Mouse (Mus musculus): ENCODE results near the gene Khk.

The Khk gene

DNA sequence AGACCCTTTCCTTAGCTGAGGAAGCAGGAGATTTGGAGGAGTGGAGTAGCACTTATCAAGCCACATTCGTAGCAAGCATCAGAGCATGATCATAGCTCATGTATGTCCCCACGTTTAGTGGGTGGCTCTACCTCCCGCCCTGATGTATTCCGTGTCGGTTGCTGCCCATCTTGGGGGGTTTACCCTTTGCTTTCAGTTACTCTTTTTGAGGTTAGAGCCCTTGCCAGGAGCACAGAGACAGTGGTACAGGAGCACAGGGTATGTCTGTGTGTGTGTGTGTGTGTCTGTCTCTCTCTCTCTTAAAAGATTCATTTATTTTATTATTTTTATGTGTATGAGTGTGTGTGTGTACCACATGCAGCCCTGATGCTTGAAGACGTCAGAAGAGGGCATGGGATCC, 1.9 kb downstream of the Khk start:
- TF ChIP-seq NANOG (IDR thresholded peaks at IDR 0.05; ENCODE audit: borderline replicate concordance, low read length), result no peak
- no peak for TF ChIP-seq POU5F1 (IDR thresholded peaks at IDR 0.05; ENCODE audit: borderline replicate concordance, low read length)
- TF ChIP-seq CTCF (conservative IDR thresholded peaks at IDR 0.05; ENCODE audit: low read length), result no peak
- H3K27me3 ChIP-seq (ENCODE audit: insufficient read depth, low read length), result peaks cover 61% of the 10 kb centered on the region
- H3K36me3 ChIP-seq (ENCODE audit: insufficient read depth, low read length), result no peaks in the 10 kb centered on the region
- no peaks in the 10 kb centered on the region for H3K9me3 ChIP-seq (ENCODE audit: low read length)
- H3K4me1 ChIP-seq (replicated peaks; ENCODE audit: low read depth, low read length), result peaks cover 75% of the 10 kb centered on the region
- no peak overlapping the region for H3K4me3 ChIP-seq (replicated peaks; ENCODE audit: low read length)

DNA sequence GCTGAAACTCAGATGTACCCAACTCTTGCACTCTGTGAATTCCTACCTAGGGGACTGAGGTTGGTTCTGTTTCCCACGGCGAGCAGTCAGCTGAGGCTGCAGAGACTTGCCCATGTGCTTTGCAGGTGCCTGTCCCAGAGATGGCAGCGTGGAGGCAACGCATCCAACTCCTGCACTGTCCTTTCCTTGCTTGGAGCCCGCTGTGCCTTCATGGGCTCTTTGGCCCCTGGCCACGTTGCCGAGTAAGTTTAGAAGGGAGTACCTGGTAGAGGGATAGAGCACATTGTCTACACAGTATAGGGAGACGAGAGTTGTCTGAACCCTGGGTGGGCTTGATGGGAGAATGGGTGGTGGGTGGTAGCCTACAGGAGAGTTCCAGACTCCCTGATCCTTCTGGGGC, 3.4 kb downstream of the Khk start:
- H3K4me1 ChIP-seq (replicated peaks; ENCODE audit: low read depth, low read length), result peaks cover 67% of the 10 kb centered on the region
- H3K4me3 ChIP-seq (replicated peaks; ENCODE audit: low read length), result no peak overlapping the region
- no peaks in the 10 kb centered on the region for H3K36me3 ChIP-seq (ENCODE audit: insufficient read depth, low read length)
- no peaks in the 10 kb centered on the region for H3K9me3 ChIP-seq (ENCODE audit: low read length)
- peaks cover 60% of the 10 kb centered on the region for H3K27me3 ChIP-seq (ENCODE audit: insufficient read depth, low read length)
- no peak for TF ChIP-seq POU5F1 (IDR thresholded peaks at IDR 0.05; ENCODE audit: borderline replicate concordance, low read length)
- TF ChIP-seq NANOG (IDR thresholded peaks at IDR 0.05; ENCODE audit: borderline replicate concordance, low read length), result no peak
- TF ChIP-seq CTCF (conservative IDR thresholded peaks at IDR 0.05; ENCODE audit: low read length), result no peak

DNA sequence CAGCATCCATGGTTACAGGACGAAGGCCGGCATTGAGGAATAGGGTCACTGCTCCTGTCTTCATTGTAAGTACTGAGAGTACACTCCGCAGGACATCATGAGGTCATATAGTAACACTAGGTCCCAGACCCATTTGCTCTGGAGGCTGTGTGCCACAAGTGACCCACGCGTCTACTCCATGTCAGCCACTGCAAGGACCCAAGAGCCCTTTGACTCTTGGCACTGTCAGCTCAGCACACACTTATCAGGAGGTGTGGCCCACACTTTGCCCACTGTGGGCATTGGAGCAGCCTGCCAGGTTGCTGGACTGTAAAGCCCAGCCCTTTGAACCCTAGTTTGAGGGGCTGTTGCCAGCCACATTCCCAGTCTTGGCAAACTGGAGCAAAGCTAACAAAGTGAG, 4.0 kb downstream of the Khk start:
- Histone ChIP-seq H3K4me3 (replicated peaks; ENCODE audit: low read length) (no peak overlapping the region), H3K27me3 (ENCODE audit: insufficient read depth, low read length) (peaks cover 54% of the 10 kb centered on the region), H3K4me1 (replicated peaks; ENCODE audit: low read depth, low read length) (peaks cover 63% of the 10 kb centered on the region), H3K9me3 (ENCODE audit: low read length) (no peaks in the 10 kb centered on the region), H3K36me3 (ENCODE audit: insufficient read depth, low read length) (no peaks in the 10 kb centered on the region)
- TF ChIP-seq NANOG (IDR thresholded peaks at IDR 0.05; ENCODE audit: borderline replicate concordance, low read length), result no peak
- TF ChIP-seq CTCF (conservative IDR thresholded peaks at IDR 0.05; ENCODE audit: low read length), result no peak
- no peak for TF ChIP-seq POU5F1 (IDR thresholded peaks at IDR 0.05; ENCODE audit: borderline replicate concordance, low read length)

DNA sequence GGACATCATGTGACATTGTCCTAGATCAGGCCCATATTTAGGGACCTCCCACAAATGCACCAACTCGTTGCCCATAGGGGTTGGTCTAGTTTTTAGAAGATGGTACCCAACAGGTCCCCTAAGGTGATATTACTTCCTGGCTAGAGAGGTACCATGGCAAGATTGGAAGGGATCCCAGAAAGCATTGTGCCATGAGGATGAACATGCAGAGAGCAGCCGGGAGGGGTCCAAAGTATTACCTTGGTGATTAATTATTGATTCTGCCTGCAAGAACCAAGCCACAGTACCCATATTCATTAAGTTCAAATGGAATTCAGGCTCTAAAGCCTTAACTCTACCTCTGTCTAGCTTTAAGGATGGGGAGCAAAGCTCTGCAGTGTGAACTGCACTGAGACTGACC, 4.8 kb downstream of the Khk start:
- H3K9me3 ChIP-seq (ENCODE audit: low read length), result no peaks in the 10 kb centered on the region
- H3K27me3 ChIP-seq (ENCODE audit: insufficient read depth, low read length), result peaks cover 45% of the 10 kb centered on the region
- peak overlapping the region; percentile 51 for H3K4me3 ChIP-seq (replicated peaks; ENCODE audit: low read length)
- H3K36me3 ChIP-seq (ENCODE audit: insufficient read depth, low read length), result no peaks in the 10 kb centered on the region
- H3K4me1 ChIP-seq (replicated peaks; ENCODE audit: low read depth, low read length), result peaks cover 62% of the 10 kb centered on the region
- TF ChIP-seq CTCF (conservative IDR thresholded peaks at IDR 0.05; ENCODE audit: low read length) (no peak), POU5F1 (IDR thresholded peaks at IDR 0.05; ENCODE audit: borderline replicate concordance, low read length) (no peak), NANOG (IDR thresholded peaks at IDR 0.05; ENCODE audit: borderline replicate concordance, low read length) (no peak)

DNA sequence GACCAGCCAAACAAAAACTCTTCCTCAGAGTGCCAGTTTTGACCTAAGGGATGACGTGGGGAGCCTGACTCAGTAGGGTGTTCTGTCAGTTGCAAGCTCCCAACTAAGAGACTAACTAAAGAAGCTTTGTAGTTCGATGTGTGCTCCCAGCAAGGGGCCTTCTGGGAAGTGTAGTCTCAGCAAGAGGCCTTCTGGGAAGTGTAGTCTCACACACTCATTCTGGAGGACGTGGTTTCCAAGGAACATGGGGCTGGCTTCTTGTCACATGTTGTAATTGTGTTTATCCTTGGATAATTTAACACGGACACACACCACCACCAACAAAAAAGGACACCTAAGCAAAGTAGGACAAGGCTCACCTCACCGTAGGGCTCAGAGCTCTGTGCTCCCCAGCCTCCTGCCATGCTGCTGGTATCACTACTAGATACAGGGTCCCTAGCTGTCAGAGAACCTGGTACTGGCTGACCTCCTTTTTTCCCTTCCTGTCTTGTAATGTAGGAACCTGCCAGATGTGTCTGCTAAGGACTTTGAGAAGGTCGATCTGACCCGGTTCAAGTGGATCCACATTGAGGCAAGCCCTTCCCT, 6.8 kb downstream of the Khk start:
- no peaks in the 10 kb centered on the region for H3K9me3 ChIP-seq (ENCODE audit: low read length)
- no peak overlapping the region for H3K4me3 ChIP-seq (replicated peaks; ENCODE audit: low read length)
- peaks cover 47% of the 10 kb centered on the region for H3K4me1 ChIP-seq (replicated peaks; ENCODE audit: low read depth, low read length)
- H3K27me3 ChIP-seq (ENCODE audit: insufficient read depth, low read length), result peaks cover 37% of the 10 kb centered on the region
- TF ChIP-seq CTCF (conservative IDR thresholded peaks at IDR 0.05; ENCODE audit: low read length), result no peak
- TF ChIP-seq POU5F1 (IDR thresholded peaks at IDR 0.05; ENCODE audit: borderline replicate concordance, low read length), result no peak
- no peak for TF ChIP-seq NANOG (IDR thresholded peaks at IDR 0.05; ENCODE audit: borderline replicate concordance, low read length)
- no peaks in the 10 kb centered on the region for H3K36me3 ChIP-seq (ENCODE audit: insufficient read depth, low read length)

GRCm38 (mm10) chr5:30930121-30930520, 8.9 kb downstream of the Khk start:
- peaks cover 17% of the 10 kb centered on the region for H3K27me3 ChIP-seq (ENCODE audit: insufficient read depth, low read length)
- H3K4me1 ChIP-seq (replicated peaks; ENCODE audit: low read depth, low read length), result peaks cover 37% of the 10 kb centered on the region
- H3K36me3 ChIP-seq (ENCODE audit: insufficient read depth, low read length), result no peaks in the 10 kb centered on the region
- no peak for TF ChIP-seq POU5F1 (IDR thresholded peaks at IDR 0.05; ENCODE audit: borderline replicate concordance, low read length)
- peak; percentile 56 for TF ChIP-seq CTCF (conservative IDR thresholded peaks at IDR 0.05; ENCODE audit: low read length)
- H3K9me3 ChIP-seq (ENCODE audit: low read length), result no peaks in the 10 kb centered on the region
- no peak overlapping the region for H3K4me3 ChIP-seq (replicated peaks; ENCODE audit: low read length)

DNA sequence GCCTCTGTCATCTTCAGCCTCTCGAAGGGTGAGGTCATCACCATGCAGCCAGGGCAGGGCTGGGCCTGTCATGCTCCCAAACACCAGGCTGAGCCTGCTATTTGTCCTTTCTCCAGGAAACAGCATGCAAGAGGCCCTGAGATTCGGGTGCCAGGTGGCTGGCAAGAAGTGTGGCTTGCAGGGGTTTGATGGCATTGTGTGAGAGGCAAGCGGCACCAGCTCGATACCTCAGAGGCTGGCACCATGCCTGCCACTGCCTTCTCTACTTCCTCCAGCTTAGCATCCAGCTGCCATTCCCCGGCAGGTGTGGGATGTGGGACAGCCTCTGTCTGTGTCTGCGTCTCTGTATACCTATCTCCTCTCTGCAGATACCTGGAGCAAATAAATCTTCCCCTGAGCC, 9.6 kb downstream of the Khk start:
- Histone ChIP-seq H3K4me1 (replicated peaks; ENCODE audit: low read depth, low read length) (peaks cover 37% of the 10 kb centered on the region), H3K9me3 (ENCODE audit: low read length) (no peaks in the 10 kb centered on the region), H3K27me3 (ENCODE audit: insufficient read depth, low read length) (peaks cover 10% of the 10 kb centered on the region), H3K4me3 (replicated peaks; ENCODE audit: low read length) (no peak overlapping the region), H3K36me3 (ENCODE audit: insufficient read depth, low read length) (no peaks in the 10 kb centered on the region)
- TF ChIP-seq POU5F1 (IDR thresholded peaks at IDR 0.05; ENCODE audit: borderline replicate concordance, low read length) (no peak), NANOG (IDR thresholded peaks at IDR 0.05; ENCODE audit: borderline replicate concordance, low read length) (no peak), CTCF (conservative IDR thresholded peaks at IDR 0.05; ENCODE audit: low read length) (no peak)

GRCm38 (mm10) chr5:30931378-30931777, 10.1 kb downstream of the Khk start:
- no peaks in the 10 kb centered on the region for H3K36me3 ChIP-seq (ENCODE audit: insufficient read depth, low read length)
- no peaks in the 10 kb centered on the region for H3K9me3 ChIP-seq (ENCODE audit: low read length)
- no peak for TF ChIP-seq NANOG (IDR thresholded peaks at IDR 0.05; ENCODE audit: borderline replicate concordance, low read length)
- no peak for TF ChIP-seq CTCF (conservative IDR thresholded peaks at IDR 0.05; ENCODE audit: low read length)
- TF ChIP-seq POU5F1 (IDR thresholded peaks at IDR 0.05; ENCODE audit: borderline replicate concordance, low read length), result no peak
- H3K27me3 ChIP-seq (ENCODE audit: insufficient read depth, low read length), result peaks cover 5% of the 10 kb centered on the region
- no peak overlapping the region for H3K4me3 ChIP-seq (replicated peaks; ENCODE audit: low read length)
- H3K4me1 ChIP-seq (replicated peaks; ENCODE audit: low read depth, low read length), result peaks cover 33% of the 10 kb centered on the region

DNA sequence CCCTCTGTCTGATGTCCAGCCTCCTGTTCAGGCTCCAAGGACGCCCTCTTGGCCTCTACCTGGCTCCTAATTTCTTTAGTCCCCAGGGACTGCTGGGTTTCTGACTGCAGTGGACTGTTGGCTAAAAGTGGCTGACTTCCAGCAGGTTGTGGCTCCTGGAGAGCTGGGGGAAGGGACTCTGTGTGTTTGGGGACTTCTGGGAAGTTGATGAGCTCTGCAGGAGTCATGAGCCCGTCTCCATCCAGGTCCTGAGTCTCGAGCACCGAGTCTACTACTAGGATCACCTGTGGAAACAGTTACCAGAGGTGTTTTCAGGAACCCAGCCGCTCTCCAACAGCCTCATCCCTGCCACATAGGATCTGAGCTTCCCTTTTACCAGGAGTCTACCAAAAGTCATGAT, 12.5 kb downstream of the Khk start:
- Histone ChIP-seq H3K4me1 (replicated peaks; ENCODE audit: low read depth, low read length) (peaks cover 13% of the 10 kb centered on the region), H3K9me3 (ENCODE audit: low read length) (no peaks in the 10 kb centered on the region), H3K36me3 (ENCODE audit: insufficient read depth, low read length) (no peaks in the 10 kb centered on the region), H3K4me3 (replicated peaks; ENCODE audit: low read length) (no peak overlapping the region), H3K27me3 (ENCODE audit: insufficient read depth, low read length) (no peaks in the 10 kb centered on the region)
- TF ChIP-seq NANOG (IDR thresholded peaks at IDR 0.05; ENCODE audit: borderline replicate concordance, low read length) (no peak), CTCF (conservative IDR thresholded peaks at IDR 0.05; ENCODE audit: low read length) (no peak), POU5F1 (IDR thresholded peaks at IDR 0.05; ENCODE audit: borderline replicate concordance, low read length) (no peak)

Measured in E14TG2a.4 (cell line).